Mouse (Mus musculus): ENCODE results near the gene Lmod1.
A peak's percentile ranks its signal among the peaks of the same experiment; 100 is the strongest.

Gene Lmod1

DNA sequence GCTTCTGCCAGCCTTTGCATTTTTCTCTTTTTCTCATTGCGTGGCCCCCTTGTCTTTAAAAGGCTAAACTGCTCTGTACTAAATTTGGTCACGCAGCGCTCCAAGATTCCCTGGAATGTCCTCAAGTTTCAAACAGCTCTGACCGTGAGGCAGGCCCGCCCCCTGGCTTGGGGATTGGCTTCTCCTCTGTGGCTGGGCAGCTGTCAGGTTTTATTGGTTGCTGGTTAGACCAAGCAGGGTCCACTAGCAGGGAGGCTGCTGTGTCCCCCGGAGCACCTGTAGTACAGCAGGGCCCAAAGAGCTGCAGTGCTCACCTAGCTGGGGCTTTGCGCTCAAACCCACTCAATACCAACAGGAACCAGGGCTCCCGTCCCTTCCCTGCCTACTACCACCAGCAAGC is at the start of gene Lmod1:
TSS of gene Lmod1 (plus strand) at position 237 of the 400 bp plus-strand sequence.
- DNase-seq (ENCODE audit: low read depth): peak; percentile 89

DNA sequence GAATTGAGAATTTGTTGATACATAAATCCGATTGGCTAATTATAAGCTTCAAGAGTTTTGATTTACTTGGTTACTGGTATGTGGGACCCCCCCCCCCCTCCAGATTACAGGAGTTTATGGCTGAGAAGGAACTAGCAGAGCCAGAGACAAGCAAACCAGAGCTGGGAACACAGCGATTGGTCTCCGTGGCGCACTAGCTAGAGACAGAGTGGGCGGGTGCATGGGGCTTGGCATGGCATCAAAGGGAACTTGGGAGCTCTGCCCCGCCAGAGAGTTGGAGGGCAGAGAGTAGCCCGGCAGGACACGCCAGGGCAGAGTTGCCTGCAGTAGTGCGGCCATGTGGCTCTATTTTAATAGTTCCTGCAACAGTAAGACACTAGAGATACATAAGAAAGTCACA is 44.0 kb upstream of the Lmod1 start:
- DNase-seq (ENCODE audit: low read depth): no peak

DNA sequence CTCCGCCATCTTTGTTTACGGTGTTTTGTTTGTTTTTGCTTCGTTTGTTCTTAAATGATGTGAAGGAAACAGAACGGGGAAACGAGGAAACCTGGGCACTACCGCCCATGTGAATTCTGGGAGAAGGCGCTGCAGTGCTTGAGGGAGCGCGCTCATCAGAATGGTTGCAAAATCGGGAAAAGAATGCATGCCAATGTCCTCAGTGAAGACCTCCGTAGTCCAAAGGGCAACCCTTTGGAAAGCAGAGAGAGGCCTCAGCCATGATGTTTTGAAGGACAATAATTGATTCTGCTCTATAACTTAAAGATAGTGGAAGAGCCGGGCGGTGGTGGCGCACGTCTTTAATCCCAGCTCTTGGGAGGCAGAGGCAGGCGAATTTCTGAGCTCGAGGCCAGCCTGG is 42.8 kb upstream of the Lmod1 start:
- DNase-seq (ENCODE audit: low read depth): no peak

GRCm38 (mm10) chr1:135282536-135283286 is 41.9 kb upstream of the Lmod1 start:
- peak; percentile 56 for DNase-seq (ENCODE audit: low read depth)

- peak; percentile 51 for DNase-seq (ENCODE audit: low read depth)
These were observed 41.3 kb upstream of the Lmod1 start for GRCm38 (mm10) chr1:135283287-135283825.

- DNase-seq (ENCODE audit: low read depth): peak; percentile 76
These were observed 40.7 kb upstream of the Lmod1 start, which contains the start of gene Rnpep for GRCm38 (mm10) chr1:135283826-135284291. Gene Rnpep, minus strand, starts transcription at chr1:135284084.

DNA sequence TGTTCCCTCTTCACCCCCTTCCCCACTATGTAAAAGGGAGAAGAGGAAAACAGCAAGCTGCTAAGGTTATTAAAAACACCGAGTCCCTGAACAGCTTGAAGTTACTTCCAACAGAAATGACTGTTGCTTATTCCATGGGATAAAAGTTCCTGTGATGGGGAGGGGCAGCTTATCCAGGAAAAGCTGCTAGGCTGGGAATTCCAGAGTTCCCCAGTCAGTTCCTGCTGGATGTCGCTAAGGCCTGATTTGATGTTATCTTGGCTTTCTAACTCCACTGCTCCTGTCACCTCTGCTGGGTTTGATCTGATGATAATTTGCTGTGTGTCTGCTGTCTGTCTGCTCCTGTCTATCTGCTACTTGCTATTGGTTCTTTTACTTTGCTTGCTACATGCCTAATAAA is 38.3 kb upstream of the Lmod1 start:
- no peak for DNase-seq (ENCODE audit: low read depth)

GRCm38 (mm10) chr1:135290908-135291307 is 33.7 kb upstream of the Lmod1 start:
- no peak for DNase-seq (ENCODE audit: low read depth)

- DNase-seq (ENCODE audit: low read depth): no peak
These were observed 13.3 kb upstream of the Lmod1 start for GRCm38 (mm10) chr1:135311356-135311755.

- no peak for DNase-seq (ENCODE audit: low read depth)
These were observed 12.4 kb upstream of the Lmod1 start for GRCm38 (mm10) chr1:135312201-135312600.

DNA sequence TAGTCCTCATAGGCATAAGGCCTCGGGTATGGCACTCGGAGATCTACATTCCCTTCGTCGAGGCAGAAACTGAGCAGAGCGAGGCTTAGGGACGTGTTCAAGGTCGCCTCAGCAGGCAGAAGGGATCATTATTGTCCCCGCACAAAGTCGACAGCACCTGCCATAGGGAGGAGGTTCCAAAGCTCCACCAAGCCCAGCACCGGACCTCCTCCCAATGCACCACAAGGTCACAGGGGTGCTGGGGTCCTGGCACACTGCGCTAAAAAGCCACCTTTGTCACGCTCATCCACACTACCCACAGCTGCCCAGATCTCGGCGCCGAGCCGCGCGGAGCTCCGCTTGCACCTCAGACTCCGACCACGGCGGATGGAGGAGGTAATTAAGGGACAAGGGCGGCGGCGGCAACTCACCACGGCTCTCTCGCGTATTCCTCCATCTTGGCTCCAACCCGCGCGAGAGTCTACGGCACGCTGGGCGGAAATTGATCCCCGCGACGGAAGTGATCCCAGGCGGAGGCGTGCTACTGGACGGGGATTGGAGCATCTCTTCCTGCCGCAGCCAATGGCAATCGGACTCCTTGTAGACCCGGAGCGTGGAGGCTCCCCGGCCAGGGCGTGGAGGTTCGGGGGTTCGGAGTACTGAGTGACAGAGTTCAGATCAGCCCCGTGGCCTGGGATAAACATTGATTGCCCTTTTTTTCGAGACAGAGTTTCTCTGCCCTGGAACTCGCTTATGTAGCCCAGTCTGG is 11.1 kb upstream of the Lmod1 start, which contains the start of gene Timm17a:
TSS of gene Timm17a (minus strand) at position 495 of the 748 bp plus-strand sequence.
- peak; percentile 97 for DNase-seq (ENCODE audit: low read depth)

- DNase-seq (ENCODE audit: low read depth): peak; percentile 86
These were observed 1.2 kb upstream of the Lmod1 start for GRCm38 (mm10) chr1:135323367-135323901.

DNA sequence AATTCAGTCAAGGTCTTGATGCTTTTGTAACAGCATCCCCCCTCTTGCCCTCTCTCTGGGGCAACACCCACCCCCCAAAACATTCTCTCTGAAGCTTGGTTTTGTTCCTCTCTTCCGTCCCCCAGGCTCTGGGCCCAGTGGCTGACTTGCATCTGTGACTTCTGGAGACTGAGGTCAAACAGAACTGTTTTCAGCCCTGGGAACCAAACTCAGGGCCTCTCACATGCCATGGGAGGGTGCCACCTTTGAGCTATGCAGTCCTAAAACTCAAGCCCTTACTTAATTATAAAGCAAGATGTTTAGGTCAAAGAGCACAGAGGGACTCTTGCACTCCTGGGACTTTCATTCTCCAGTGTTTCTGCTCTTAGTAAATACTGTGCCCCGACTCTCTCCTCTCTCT is 1.3 kb downstream of the Lmod1 start:
- no peak for DNase-seq (ENCODE audit: low read depth)

- no peak for DNase-seq (ENCODE audit: low read depth)
These were observed 3.8 kb downstream of the Lmod1 start for GRCm38 (mm10) chr1:135328368-135328767.

DNA sequence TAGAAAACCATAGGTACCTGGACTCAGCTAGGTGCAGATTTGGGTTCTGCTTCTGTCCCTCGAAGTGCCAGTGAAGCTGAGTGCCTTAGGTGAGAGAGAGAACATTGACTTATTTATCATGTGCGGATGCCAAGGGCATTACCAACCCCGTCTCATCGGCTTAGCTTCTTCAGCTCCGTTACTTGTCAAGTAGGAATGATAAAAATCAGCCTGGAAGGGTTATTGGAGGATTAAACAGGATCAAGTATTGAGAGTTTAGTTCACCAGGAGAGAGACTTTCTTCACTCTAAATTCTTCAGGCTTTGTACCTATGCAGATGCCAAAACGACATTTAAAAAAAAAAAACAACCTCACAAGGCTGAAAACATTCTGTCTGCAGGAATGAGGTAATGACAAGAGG is 6.0 kb downstream of the Lmod1 start:
- DNase-seq (ENCODE audit: low read depth): no peak

GRCm38 (mm10) chr1:135341947-135342346 is 17.3 kb downstream of the Lmod1 start:
- DNase-seq (ENCODE audit: low read depth): peak; percentile 70

DNA sequence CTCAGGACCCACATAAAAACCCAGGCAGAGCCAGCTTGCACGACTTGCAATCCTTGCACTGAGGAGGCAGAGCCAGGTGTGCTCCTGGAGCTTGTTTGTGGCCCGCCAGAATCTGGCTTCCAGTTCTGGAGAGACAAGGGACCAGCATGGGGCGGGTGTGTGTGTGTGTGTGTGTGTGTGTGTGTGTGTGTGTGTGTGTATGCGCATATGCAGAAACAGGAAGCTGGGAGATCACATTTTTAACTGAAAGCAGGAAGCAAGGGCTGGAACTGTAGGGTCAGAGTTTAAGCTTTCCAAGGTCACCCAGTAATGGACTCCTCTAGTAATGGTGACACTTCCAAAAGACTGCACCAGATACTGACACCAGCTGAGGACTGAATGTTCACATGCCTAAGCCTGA is 19.4 kb downstream of the Lmod1 start:
- no peak for DNase-seq (ENCODE audit: low read depth)

- DNase-seq (ENCODE audit: low read depth): no peak
These were observed 22.3 kb downstream of the Lmod1 start for GRCm38 (mm10) chr1:135346891-135347290.

DNA sequence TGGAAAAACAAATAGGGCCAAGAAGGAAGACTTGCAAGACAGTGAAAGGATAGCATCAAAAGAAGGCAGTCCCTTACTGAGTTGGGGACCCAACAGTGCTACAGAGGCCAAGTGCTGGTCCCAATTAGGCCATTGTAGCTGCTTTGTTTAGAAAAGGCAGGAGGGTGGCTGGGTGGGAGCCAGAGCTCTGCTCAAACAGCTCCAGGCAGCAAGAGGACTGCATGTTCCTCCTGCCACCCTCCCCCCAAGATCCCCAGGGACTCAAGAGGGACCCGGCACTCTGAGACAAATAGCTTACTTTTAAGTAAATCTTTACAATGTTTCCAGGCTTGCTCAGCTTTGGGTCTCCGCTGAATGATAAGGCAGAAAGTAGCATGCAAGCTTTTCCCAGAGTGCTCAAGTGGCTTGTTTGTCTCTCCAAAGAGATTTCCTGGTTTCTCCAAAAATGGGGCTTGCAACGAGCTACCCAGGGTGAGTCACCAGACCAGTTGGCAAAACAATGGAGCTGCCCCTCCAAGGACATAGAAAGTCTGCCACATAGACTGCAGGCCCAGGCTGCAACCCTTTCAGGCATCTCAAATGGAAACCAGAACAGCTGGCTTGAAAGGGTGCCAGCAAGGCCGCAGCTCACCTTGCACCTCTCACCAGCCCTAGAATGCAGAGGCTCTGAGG is 23.0 kb downstream of the Lmod1 start:
- DNase-seq (ENCODE audit: low read depth): peak; percentile 91

GRCm38 (mm10) chr1:135351953-135352352 is 27.3 kb downstream of the Lmod1 start:
- peak; percentile 87 for DNase-seq (ENCODE audit: low read depth)

DNA sequence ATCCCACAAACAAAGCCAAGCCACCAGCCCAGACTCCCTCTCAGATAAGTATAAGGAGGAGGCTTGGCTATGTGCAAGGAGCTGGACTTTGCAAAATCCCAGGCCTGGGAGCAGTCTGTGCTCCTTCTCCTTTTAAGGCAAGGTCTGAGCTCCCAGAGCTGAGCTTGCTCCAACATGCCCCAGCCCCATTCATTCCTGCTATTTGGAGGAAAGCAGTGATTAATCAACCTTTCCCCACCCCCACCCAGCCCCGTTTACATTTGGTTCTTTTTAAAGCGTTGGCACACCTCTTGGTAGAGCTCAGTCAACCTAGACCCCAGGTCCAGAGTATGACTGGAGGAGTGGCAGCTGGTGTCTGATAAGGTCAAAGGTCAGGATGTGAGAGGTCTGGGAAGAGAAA is 34.5 kb downstream of the Lmod1 start:
- peak; percentile 96 for DNase-seq (ENCODE audit: low read depth)

DNA sequence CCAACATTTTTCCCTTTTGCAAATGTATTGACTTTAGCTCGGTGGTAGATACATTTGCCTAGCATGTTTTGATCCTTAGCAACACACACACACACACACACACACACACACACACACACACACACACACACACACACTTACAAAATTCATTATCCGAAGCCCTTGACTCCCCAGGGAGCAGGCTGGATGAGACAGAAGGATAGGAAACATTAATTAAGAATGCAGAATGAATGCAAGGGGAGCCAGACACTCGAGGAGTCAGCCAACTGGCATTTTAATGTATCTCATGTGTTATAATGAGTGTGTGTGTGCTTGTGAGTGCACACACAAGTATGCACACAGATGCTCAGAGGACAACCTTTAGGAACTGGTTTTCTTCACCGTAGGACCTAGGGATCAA is 36.9 kb downstream of the Lmod1 start:
- DNase-seq (ENCODE audit: low read depth): peak; percentile 64

Measured in NIH3T3 (cell line).